Mouse (Mus musculus) stomach, embryonic 15.5 days (tissue): ENCODE results near the gene Palld. TPM values are rescaled to one million over a fixed set of nuclear protein-coding genes. Genes with fewer than 3 reads are reported as not detected.

Experiments
- ATAC-seq: fragments of 200-750 bp; cut with Nextera tagmentation; 2 replicates; pipeline ENCODE4 v1.8.0; 2017; ENCODE audit warnings: low read depth, moderate number of reproducible peaks, moderate TSS enrichment; ENCODE audit not compliant: insufficient read depth, low FRiP score
- H3K27ac ChIP-seq: fragments of 300-500 bp; sonication (generic); 2 replicates; pipeline ENCODE4 v1.5.1; 2015; ENCODE audit warnings: mild to moderate bottlenecking, inconsistent platforms
- H3K27me3 ChIP-seq: fragments of 300-500 bp; sonication (generic); replicated peaks from 2 replicates; pipeline ENCODE4 v1.6.1; 2015; ENCODE audit warnings: inconsistent platforms
- H3K36me3 ChIP-seq: fragments of 300-500 bp; sonication (generic); 2 replicates; pipeline ENCODE4 v1.6.1; 2015; ENCODE audit warnings: inconsistent platforms
- H3K4me1 ChIP-seq: fragments of 300-500 bp; sonication (generic); 2 replicates; pipeline ENCODE4 v1.6.1; 2015; ENCODE audit warnings: inconsistent platforms
- H3K4me2 ChIP-seq: fragments of 300-500 bp; sonication (generic); 2 replicates; pipeline ENCODE4 v1.6.1; 2015; ENCODE audit warnings: mild to moderate bottlenecking, inconsistent platforms
- H3K4me3 ChIP-seq: fragments of 300-500 bp; sonication (generic); replicated peaks from 2 replicates; pipeline ENCODE4 v1.5.1; 2015; ENCODE audit warnings: inconsistent platforms
- H3K9ac ChIP-seq: fragments of 300-500 bp; sonication (generic); 2 replicates; pipeline ENCODE4 v1.6.1; 2015; ENCODE audit warnings: inconsistent platforms
- H3K9me3 ChIP-seq: fragments of 300-500 bp; sonication (generic); 2 replicates; pipeline ENCODE4 v1.6.1; 2016; ENCODE audit warnings: inconsistent platforms
- WGBS: fragments of 180-500 bp; shearing (Covaris S2); methylation state at CpG from one replicate; pipeline ENCODE4 v1.1.7; 2015; 5-methylcytosine and 5-hydroxymethylcytosine counted together
- polyA plus RNA-seq: library from polyadenylated mRNA; unstranded; fragments of >200 nt; fragmentation: Nextera tagmentation; extraction: Ambion mirVana; gene quantifications from 2 replicates; pipeline ENCODE4 v1.2.1, GENCODE M21; 2015

Gene Palld
- polyA plus RNA-seq, 1 experiment from 2014 or later, result 95.5 TPM

GRCm38 (mm10) chr8:61797391-61797947 lies 105.0 kb downstream of the Palld start:
- no peak overlapping the region for H3K27ac ChIP-seq
- H3K4me3 ChIP-seq, result no peak overlapping the region
- WGBS, result 23% methylated on average over 1 of the region's 1 CpGs
- no peak overlapping the region for H3K4me2 ChIP-seq
- H3K9ac ChIP-seq, result no peak overlapping the region
- H3K4me1 ChIP-seq, result no peaks in the 10 kb centered on the region
- no peaks in the 10 kb centered on the region for H3K27me3 ChIP-seq
- no peak for ATAC-seq
- H3K9me3 ChIP-seq, result no peaks in the 10 kb centered on the region
- H3K36me3 ChIP-seq, result no peaks in the 10 kb centered on the region

- no peak for ATAC-seq
- WGBS, result 80% methylated on average over 7 of the region's 7 CpGs
- no peaks in the 10 kb centered on the region for H3K36me3 ChIP-seq
These were observed 105.9 kb downstream of the Palld start for GRCm38 (mm10) chr8:61796537-61797050.

GRCm38 (mm10) chr8:61789946-61790345 lies 112.5 kb downstream of the Palld start:
- H3K4me1 ChIP-seq, result no peaks in the 10 kb centered on the region
- no peak overlapping the region for H3K4me3 ChIP-seq
- no peaks in the 10 kb centered on the region for H3K36me3 ChIP-seq
- no peak overlapping the region for H3K4me2 ChIP-seq
- no peak for ATAC-seq
- no peaks in the 10 kb centered on the region for H3K9me3 ChIP-seq
- no peak overlapping the region for H3K9ac ChIP-seq
- H3K27ac ChIP-seq, result no peak overlapping the region
- no peaks in the 10 kb centered on the region for H3K27me3 ChIP-seq
- 73% methylated on average over 3 of the region's 3 CpGs for WGBS

More at GRCm38 (mm10) chr8:61796537-61797050, 105.9 kb downstream of the Palld start:
- Histone ChIP-seq H3K4me2 (no peak overlapping the region), H3K4me3 (no peak overlapping the region), H3K9ac (no peak overlapping the region), H3K27ac (no peak overlapping the region), H3K4me1 (no peaks in the 10 kb centered on the region), H3K9me3 (no peaks in the 10 kb centered on the region), H3K27me3 (no peaks in the 10 kb centered on the region)

- no peak for ATAC-seq
- Histone ChIP-seq H3K9ac (no peak overlapping the region), H3K4me1 (no peaks in the 10 kb centered on the region), H3K27me3 (no peaks in the 10 kb centered on the region), H3K27ac (no peak overlapping the region), H3K9me3 (no peaks in the 10 kb centered on the region), H3K4me3 (no peak overlapping the region), H3K4me2 (no peak overlapping the region), H3K36me3 (no peaks in the 10 kb centered on the region)
- 84% methylated on average over 5 of the region's 5 CpGs for WGBS
These were observed 113.2 kb downstream of the Palld start for GRCm38 (mm10) chr8:61789289-61789688.

- Histone ChIP-seq H3K4me1 (no peaks in the 10 kb centered on the region), H3K9me3 (no peaks in the 10 kb centered on the region), H3K27me3 (no peaks in the 10 kb centered on the region), H3K4me3 (no peak overlapping the region), H3K27ac (no peak overlapping the region), H3K9ac (no peak overlapping the region), H3K36me3 (no peaks in the 10 kb centered on the region), H3K4me2 (no peak overlapping the region)
- 77% methylated on average over 7 of the region's 7 CpGs for WGBS
- no peak for ATAC-seq
These were observed 119.5 kb downstream of the Palld start for GRCm38 (mm10) chr8:61782931-61783491.

GRCm38 (mm10) chr8:61780652-61781257 lies 121.7 kb downstream of the Palld start:
- 57% methylated on average over 5 of the region's 5 CpGs for WGBS
- H3K4me2 ChIP-seq, result no peak overlapping the region

GRCm38 (mm10) chr8:61778194-61778593 lies 124.3 kb downstream of the Palld start:
- Histone ChIP-seq H3K9ac (no peak overlapping the region), H3K4me3 (no peak overlapping the region), H3K27me3 (no peaks in the 10 kb centered on the region), H3K36me3 (no peaks in the 10 kb centered on the region), H3K4me1 (peaks cover 4% of the 10 kb centered on the region; the same call in 1 of the 2 replicates), H3K4me2 (no peak overlapping the region), H3K27ac (no peak overlapping the region), H3K9me3 (no peaks in the 10 kb centered on the region)
- WGBS, result 81% methylated on average over 3 of the region's 3 CpGs
- no peak for ATAC-seq

More at GRCm38 (mm10) chr8:61780652-61781257, 121.7 kb downstream of the Palld start:
- Histone ChIP-seq H3K4me1 (peaks cover 4% of the 10 kb centered on the region; the same call in 1 of the 2 replicates), H3K9ac (no peak overlapping the region), H3K4me3 (no peak overlapping the region), H3K9me3 (no peaks in the 10 kb centered on the region), H3K27me3 (no peaks in the 10 kb centered on the region), H3K27ac (no peak overlapping the region), H3K36me3 (no peaks in the 10 kb centered on the region)
- no peak for ATAC-seq

GRCm38 (mm10) chr8:61776560-61776959 lies 125.9 kb downstream of the Palld start:
- Histone ChIP-seq H3K9me3 (no peaks in the 10 kb centered on the region), H3K27ac (no peak overlapping the region), H3K4me2 (no peak overlapping the region), H3K4me1 (peaks cover 4% of the 10 kb centered on the region; the same call in 1 of the 2 replicates), H3K36me3 (no peaks in the 10 kb centered on the region), H3K9ac (no peak overlapping the region), H3K4me3 (no peak overlapping the region), H3K27me3 (no peaks in the 10 kb centered on the region)
- 50% methylated on average over 9 of the region's 9 CpGs for WGBS
- no peak for ATAC-seq

- WGBS, result 43% methylated on average over 6 of the region's 6 CpGs
- H3K4me1 ChIP-seq, result peaks cover 4% of the 10 kb centered on the region; the same call in 1 of the 2 replicates
- H3K9me3 ChIP-seq, result no peaks in the 10 kb centered on the region
- H3K27me3 ChIP-seq, result no peaks in the 10 kb centered on the region
- ATAC-seq, result no peak
- no peaks in the 10 kb centered on the region for H3K36me3 ChIP-seq
- H3K4me2 ChIP-seq, result no peak overlapping the region
- no peak overlapping the region for H3K27ac ChIP-seq
- no peak overlapping the region for H3K4me3 ChIP-seq
- no peak overlapping the region for H3K9ac ChIP-seq
These were observed 126.6 kb downstream of the Palld start for GRCm38 (mm10) chr8:61775936-61776335.

- Histone ChIP-seq H3K4me1 (peaks cover 4% of the 10 kb centered on the region; the same call in 1 of the 2 replicates), H3K9me3 (no peaks in the 10 kb centered on the region), H3K27me3 (no peaks in the 10 kb centered on the region), H3K4me3 (no peak overlapping the region), H3K27ac (no peak overlapping the region), H3K9ac (no peak overlapping the region), H3K4me2 (no peak overlapping the region), H3K36me3 (no peaks in the 10 kb centered on the region)
- no peak for ATAC-seq
- WGBS, result 89% methylated on average over 5 of the region's 5 CpGs
These were observed 128.3 kb downstream of the Palld start for GRCm38 (mm10) chr8:61774161-61774560.

- no peak overlapping the region for H3K27ac ChIP-seq
- H3K27me3 ChIP-seq, result no peaks in the 10 kb centered on the region
- no peak overlapping the region for H3K4me3 ChIP-seq
- no peak for ATAC-seq
- H3K4me2 ChIP-seq, result no peak overlapping the region
- H3K9me3 ChIP-seq, result no peaks in the 10 kb centered on the region
- peaks cover 4% of the 10 kb centered on the region; the same call in 1 of the 2 replicates for H3K4me1 ChIP-seq
- H3K9ac ChIP-seq, result no peak overlapping the region
- 51% methylated on average over 4 of the region's 4 CpGs for WGBS
- H3K36me3 ChIP-seq, result no peaks in the 10 kb centered on the region
These were observed 128.8 kb downstream of the Palld start for GRCm38 (mm10) chr8:61773595-61774088.

- no peaks in the 10 kb centered on the region for H3K36me3 ChIP-seq
- H3K4me2 ChIP-seq, result no peak overlapping the region
- H3K4me1 ChIP-seq, result no peaks in the 10 kb centered on the region
- no peaks in the 10 kb centered on the region for H3K27me3 ChIP-seq
- no peak for ATAC-seq
- 58% methylated on average over 3 of the region's 3 CpGs for WGBS
- H3K27ac ChIP-seq, result no peak overlapping the region
- no peak overlapping the region for H3K9ac ChIP-seq
- H3K9me3 ChIP-seq, result no peaks in the 10 kb centered on the region
- H3K4me3 ChIP-seq, result no peak overlapping the region
These were observed 131.2 kb downstream of the Palld start for GRCm38 (mm10) chr8:61771328-61771727.
